Mouse (Mus musculus): Measurements from ENCODE around the gene Nudcd3.
A peak's percentile ranks its signal among the peaks of the same experiment; 100 is the strongest.

Gene Nudcd3

GRCm38 (mm10) chr11:6200087-6200569, at the start of gene Nudcd3:
Gene Nudcd3, minus strand, starts transcription at chr11:6200415.
- peak; percentile 90 for DNase-seq (ENCODE audit: low spot score)

GRCm38 (mm10) chr11:6244707-6245106, 44.5 kb upstream of the Nudcd3 start:
- no peak for DNase-seq (ENCODE audit: low spot score)

DNA sequence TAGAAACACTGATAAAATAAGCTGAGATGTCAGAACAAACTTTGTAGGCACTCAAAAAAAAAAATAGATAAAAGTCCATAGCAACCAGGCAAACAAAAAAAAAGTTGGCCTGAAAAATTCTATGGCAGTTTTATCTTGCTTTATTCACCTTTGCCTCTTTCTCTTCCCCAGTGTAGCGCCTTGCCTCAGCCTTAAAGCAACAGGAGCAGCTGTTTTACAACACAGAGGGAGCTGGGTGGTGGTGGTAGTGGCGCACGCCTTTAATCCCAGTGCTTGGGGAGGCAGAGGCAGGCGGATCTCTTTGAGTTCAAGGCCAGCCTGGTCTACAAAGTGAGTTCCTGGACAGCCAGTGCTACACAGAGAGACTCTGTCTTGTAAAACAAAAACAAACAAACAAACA, 32.8 kb upstream of the Nudcd3 start:
- no peak for DNase-seq (ENCODE audit: low spot score)

DNA sequence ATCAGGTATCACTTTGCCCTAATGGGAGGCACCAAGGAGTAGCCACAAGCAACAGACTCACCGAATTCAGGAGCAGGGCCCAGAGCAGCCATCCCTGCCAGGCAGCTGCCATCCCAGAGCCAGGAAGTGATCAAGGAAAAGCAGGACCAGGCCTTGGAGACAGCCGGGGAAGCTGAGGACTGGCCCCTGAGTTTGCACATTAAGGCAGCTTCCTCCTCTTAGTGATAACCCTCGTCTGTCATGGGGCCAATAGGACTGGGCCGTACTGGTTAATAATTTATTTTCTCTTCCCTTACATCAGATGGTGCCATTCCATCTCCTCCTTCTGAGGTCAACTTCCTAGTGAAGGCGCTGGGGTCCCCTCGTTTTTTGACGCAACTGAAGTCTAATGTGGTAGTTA, 29.8 kb upstream of the Nudcd3 start, which contains the start of gene Npc1l1:
Gene Npc1l1 (minus strand): TSS at position 132 of the 400 bp plus-strand sequence.
- DNase-seq (ENCODE audit: low spot score): no peak

GRCm38 (mm10) chr11:6224541-6225229, 24.5 kb upstream of the Nudcd3 start:
- DNase-seq (ENCODE audit: low spot score): no peak

- no peak for DNase-seq (ENCODE audit: low spot score)
Measured at GRCm38 (mm10) chr11:6222187-6222586, 22.0 kb upstream of the Nudcd3 start.

GRCm38 (mm10) chr11:6219967-6220366, 19.8 kb upstream of the Nudcd3 start:
- DNase-seq (ENCODE audit: low spot score): no peak

GRCm38 (mm10) chr11:6218189-6218896, 18.1 kb upstream of the Nudcd3 start:
- DNase-seq (ENCODE audit: low spot score): no peak

DNA sequence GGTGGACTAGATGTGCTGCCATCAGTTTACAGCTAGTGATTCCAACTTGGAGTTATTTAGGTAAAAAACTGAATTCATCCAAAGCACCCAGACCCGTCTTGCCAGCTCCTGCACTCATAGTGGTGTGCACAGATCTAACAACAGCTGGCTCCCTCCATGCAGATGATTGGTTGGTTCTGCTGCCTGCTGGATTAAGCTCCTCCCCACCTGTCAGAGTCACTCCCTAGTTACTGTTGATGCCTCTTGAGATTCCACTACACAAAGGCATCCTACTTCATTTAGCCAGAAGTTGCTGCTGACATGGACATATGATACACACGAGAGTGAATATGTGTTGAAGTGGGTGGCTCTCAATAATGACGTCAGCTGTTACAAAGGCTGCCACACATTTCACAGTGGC, 16.6 kb upstream of the Nudcd3 start:
- no peak for DNase-seq (ENCODE audit: low spot score)

DNA sequence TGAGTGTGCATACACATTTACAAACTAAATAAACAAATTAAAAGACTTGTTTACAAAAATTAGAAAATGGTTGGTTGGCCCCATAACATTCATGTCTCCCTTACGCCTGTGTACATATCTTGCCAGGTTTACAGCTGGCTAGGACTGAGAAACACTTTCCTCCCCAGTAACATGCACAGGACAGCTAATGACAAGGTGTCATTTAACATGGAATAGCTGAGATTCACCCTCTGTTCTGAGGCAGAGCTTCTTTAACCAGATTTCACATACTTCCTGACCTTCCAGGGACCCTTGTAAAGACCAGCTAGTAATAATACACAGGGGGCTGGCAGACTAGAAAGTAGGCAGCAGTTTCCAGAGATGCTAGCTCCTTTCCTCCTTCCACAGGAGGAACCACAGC, 7.9 kb upstream of the Nudcd3 start:
- DNase-seq (ENCODE audit: low spot score): no peak

DNA sequence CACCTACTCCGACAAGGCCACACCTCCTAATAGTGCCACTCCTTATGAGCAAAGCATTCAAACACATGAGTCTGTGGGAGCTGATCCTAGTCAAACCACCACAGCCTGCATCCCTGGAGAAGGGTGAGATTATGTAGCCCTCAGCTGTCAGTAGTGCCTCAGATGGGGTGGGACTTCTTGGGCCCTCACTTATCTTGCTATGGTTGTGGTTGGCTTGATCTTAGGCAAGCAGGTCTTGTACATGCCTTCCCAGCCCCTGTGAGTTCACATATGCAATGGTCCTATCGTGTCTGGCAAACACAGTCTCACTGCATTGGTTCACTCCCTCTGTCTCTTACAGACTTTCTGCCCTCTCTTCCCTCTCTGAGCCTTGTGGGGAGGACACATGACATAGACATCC, 6.9 kb upstream of the Nudcd3 start:
- no peak for DNase-seq (ENCODE audit: low spot score)

DNA sequence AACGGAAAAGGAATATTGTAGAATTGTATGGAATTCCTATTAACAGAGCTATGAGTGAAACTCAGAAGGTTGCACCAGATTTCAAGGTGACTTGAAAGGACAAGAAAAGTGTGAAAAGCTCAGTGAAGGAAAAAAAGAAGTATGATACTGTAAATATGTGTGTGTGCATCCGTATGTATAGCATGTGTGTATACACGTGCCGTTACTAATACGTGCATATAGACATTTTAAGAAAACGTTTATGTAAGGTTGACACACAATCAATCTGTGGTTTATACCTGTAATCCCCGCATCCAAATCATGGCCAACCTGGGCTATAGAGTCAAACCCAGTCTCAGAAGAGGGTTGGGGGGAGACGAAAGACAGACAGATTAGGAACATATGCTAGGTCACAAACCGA, 355 bp upstream of the Nudcd3 start:
- no peak for DNase-seq (ENCODE audit: low spot score)

GRCm38 (mm10) chr11:6199410-6200086, 667 bp downstream of the Nudcd3 start, which contains the start of gene A730071L15Rik:
Gene A730071L15Rik, plus strand, starts transcription at chr11:6200029.
- no peak for DNase-seq (ENCODE audit: low spot score)

DNA sequence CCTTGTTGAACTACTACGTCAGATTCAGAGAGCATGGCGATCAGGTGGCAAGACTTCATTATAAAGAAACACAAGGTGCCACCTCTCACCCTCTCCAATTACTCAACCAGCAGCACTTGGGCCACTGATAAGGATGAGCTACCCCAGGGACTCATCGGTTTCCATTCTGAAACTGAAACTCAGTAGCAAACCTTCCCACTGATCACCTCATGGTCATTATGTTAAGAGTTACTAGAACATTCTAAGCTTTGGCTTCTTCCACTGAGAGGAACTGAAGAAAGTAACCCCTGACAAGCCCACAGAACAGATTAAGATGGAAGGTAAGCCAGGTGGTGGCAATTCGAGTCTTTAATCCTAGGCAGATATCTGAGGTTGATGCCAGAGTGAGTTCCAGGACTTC, 1.8 kb downstream of the Nudcd3 start:
- DNase-seq (ENCODE audit: low spot score): no peak

DNA sequence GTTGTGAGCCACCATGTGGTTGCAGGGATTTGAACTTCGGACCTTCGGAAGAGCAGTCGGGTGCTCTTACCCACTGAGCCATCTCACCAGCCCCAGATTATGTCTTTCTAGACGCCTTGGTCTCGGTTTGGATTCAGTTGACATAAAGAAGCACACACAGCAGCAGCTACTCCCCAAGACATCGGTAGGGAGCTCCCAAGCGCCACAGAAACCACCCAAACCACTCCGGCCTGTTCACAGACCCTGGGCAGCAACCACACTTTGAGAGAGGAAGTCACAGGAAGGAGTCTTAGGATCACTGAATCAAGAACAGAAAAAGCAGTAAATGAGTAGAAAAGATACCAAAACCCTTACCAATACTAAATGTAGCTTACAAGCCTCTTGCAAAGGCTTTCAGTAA, 3.4 kb downstream of the Nudcd3 start:
- DNase-seq (ENCODE audit: low spot score): no peak

DNA sequence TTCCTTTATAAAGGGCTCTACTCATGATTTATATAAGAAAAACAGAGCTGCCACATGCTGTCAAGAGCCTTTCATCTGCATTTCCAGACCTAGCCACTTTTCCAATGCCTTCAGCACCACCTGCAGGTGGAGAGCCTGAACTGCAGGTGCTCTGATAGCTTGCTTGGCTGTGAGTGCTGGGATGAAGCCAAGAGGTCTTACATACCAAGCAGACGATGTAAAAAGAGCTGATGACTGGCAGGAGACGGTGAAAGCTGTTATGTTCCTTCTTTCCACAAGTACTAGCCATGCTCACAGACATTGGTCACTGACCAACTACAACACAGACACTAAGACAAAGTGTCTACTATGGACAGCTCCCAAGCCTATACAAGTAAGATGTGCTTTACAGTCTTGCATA, 12.3 kb downstream of the Nudcd3 start:
- peak; percentile 99 for DNase-seq (ENCODE audit: low spot score)

DNA sequence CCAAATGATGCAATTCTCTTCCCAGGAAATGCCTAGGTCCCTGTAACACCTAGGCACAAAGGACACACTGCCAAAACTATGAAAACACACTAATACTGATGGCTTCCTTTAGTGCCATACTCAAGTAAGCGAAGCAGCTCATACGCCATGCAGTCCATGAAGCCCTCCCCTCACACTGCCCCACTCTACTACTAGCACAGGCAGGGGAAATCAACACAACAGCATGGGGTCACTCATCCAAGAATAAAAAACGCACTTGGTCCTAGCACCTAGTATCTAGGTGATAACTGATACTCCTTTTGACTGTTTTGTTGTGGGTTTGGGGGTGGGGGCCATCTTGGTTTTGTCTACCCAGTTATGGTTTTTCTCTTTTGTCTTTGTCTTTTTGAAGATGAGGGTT, 12.8 kb downstream of the Nudcd3 start:
- DNase-seq (ENCODE audit: low spot score): no peak

DNA sequence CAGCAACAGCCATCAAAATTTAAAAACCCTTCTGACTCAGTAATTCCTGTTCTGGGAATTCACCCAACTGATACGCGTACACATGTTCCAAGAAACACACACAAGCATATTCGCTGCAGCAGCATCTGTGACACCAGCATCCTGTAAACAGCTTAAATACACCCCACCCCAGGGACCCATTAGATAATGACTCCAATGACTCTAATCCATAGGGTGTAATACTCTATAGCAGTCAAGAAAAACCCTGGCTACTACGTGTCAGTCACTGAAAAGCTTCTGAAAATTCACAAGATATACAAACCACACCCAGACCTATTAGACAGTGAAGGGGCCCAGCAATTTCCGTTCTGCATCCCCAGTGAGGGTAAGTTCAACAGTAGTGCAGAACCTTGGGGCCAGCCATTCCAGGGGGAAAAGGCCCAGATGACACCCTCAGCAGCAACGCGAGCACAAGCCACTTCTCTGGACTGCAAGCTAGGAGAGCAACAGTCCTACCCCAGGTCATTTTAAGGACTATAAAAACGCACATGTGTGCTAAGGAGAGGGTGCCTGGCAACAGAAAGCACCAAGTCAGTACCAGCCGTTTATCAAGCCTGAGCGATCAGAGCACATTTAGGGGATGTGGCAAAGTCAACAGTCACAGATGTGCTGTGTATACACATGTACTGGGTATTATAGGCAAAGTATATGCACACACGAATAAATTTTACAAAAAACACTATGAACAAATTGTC, 15.8 kb downstream of the Nudcd3 start:
- no peak for DNase-seq (ENCODE audit: low spot score)

DNA sequence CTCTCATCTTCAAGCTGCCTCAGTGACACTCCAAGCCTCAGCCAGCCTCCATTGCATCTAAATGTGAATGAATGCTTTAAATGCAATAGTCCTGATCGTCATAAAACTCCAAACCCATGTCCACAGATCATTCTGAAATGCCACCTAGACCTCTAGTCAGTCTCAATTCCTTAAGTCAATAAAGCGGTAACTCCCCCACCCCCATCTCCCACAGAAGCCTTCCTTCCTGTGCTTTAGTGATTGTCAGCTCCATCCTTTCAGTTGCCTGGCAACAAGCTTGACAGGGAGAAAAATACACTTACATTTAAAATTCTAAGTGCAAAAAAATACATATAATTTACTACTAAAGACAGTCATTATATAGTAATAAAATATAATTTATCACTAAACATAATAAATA, 17.0 kb downstream of the Nudcd3 start:
- no peak for DNase-seq (ENCODE audit: low spot score)

DNA sequence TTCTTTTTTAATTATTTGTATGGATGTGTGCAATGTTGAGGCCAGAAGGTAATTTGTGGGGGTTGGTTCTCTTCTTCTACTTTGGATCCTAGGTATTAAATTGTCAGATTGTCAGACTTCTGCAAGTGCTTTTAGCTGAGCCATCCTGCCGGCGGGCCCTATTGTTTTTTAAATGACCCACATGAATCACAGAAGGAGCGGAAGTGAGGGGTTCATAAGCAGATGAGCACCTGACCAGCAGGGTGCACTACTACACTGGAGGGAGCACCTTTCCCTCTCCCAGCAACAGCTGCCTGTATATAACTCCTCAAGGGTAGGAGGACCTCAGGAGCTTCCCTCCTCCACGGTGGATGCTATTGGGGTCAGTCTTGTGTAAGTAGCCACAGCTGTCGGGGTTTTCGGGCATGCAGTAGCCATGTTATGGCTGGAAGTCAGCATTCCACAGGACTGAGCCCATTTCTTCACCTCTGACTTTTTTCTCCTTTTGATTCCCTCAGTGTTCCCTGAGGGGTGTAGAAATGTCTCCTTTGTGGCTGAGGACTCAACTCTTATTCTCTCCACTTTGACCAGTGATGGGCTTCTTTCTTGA, 19.3 kb downstream of the Nudcd3 start:
- DNase-seq (ENCODE audit: low spot score): no peak

DNA sequence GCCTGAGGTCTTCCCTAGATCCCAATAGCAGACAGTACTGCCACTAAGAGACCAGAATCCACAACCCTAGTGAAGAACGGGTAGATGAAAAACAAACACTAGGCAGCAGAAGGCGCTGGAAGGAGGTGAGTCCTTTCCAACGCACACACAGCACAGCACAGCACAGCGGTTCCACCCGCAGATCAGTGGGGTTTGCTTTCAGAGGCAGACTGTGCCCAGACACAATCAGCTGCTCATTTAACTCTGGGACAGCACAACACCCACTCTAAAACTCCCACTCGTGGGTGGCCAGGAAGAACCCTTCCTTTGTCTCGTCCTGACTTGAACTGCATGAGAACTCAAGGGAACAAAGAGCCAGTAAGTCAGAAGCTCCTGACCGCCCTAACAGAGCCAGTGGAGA, 21.0 kb downstream of the Nudcd3 start:
- DNase-seq (ENCODE audit: low spot score): no peak

DNA sequence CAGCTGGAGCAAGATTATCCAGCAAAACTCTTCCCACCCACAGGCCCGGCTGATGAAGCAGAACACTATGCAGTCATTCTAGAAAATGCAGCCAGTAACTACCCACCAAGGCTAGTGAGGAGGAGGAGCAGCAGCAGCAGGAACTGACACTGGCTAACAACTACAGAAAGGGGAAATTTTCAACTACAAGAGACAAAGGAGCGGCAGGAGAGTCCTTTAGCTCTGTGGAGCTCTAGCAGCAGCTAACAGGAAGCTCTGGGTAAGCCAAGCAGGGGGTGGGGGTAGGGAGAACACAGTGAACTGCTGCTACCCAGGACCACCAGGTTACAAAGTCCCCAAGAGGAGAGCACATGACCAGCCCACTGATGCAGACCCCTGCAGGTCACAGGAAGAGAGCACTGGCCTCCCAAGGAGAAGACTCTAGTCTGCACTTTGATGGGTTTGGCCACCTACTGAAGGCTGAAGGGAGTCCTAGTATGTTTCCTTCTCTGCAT, 21.5 kb downstream of the Nudcd3 start:
- no peak for DNase-seq (ENCODE audit: low spot score)
